Mouse (Mus musculus): ENCODE measurements around the gene Sf3b5.
A peak's percentile ranks its signal among the peaks of the same experiment; 100 is the strongest.
"Not testable (repeated sequence)": the region's sequence is repeated elsewhere in the genome, so short reads cannot be mapped to it uniquely, and the experiment has no call there.

The Sf3b5 gene

DNA sequence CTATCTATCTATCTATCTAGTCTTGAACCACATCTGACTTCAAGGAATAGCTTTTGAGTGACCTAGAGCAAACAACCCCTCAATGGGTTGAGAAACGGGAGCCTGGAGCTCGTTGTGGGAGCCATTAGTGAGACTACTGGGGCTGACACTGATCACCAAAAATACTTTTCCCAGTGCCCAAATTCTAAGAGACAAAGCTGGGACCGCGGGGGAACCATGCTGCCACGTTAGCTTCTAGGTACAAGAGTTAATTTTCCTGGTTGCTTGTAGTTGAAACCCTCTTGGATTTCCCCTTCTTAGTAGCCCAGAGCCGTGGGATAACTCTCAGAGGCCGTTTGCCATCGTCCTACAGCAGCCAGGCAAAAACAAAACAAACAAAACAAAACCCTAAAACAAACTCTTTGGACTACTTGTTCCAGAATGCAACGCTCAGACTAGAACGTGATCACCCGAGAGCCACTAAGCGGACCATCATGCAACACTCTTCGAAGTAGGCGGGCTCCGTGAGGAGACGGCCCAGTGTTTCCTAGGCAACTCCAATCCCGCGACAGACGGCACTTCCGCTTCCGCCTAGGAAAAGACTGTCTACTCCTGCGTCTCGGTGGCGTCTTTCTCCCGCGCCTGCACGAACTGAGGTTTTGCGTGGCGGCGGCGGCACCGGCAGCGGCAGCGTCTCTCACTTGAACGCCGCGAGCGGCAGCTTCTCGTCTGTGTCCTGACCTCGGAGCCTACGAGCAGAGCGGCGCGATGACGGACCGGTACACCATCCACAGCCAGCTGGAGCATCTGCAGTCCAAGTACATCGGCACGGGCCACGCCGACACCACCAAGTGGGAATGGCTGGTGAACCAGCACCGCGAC, 3.0 kb downstream of the Sf3b5 start:
- peak; percentile 99 for DNase-seq (ENCODE audit: low read depth, low spot score)

DNA sequence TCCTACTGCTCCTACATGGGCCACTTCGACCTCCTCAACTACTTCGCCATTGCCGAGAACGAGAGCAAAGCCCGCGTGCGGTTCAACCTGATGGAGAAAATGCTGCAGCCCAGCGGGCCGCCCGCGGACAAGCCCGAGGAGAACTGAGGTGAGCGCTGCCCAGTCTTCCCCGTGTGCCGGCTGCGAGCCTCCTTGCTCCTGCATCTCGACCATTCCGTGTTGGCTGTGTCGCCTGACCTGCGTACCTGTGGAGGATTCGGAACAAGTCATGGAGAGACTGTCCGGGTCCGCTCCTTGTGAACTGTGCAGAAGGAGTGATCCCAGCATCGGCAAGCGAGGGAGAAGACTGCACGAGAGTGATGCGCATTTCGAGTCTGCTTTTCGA, 3.6 kb downstream of the Sf3b5 start:
- DNase-seq (ENCODE audit: low read depth, low spot score), result no peak

DNA sequence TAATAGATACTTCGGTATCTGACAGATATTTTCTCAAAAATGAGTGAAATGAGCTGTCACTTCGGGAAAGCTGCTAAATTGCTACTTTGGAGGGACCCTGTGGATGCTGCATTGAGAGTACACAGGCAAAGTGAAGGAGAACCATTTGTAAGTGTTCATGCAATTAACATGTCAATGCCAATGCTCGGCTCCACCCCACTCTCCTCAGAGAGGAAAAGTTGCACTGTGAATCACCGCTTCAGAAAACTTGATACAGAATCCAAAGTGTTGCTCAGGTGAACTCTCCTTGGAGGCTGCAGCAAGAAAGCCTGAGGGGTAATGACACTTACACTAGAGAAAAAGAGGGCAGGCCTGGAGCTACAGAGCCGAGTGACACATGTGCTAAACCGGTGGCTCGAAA, 8.9 kb downstream of the Sf3b5 start:
- DNase-seq (ENCODE audit: low read depth, low spot score), result no peak

DNA sequence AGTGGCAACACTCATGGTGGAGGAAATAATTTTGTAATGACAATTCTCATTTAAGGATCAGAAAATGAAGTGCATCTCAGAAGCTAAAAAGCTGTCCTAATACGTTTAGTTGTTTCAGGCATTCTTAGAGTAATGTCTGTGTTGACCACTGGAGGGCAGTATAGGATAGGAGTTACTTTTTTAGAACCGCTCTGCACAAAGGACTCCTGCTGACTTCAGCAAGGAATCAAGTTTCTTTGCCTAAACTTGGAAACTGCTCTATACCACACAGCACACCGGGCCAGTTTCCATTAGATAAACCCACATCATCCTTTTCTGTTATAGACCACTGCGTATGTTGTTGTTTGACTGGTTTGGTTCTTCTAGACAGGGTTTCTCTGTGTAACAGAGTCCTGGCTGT, 11.4 kb downstream of the Sf3b5 start:
- peak; percentile 82 for DNase-seq (ENCODE audit: low read depth, low spot score)

DNA sequence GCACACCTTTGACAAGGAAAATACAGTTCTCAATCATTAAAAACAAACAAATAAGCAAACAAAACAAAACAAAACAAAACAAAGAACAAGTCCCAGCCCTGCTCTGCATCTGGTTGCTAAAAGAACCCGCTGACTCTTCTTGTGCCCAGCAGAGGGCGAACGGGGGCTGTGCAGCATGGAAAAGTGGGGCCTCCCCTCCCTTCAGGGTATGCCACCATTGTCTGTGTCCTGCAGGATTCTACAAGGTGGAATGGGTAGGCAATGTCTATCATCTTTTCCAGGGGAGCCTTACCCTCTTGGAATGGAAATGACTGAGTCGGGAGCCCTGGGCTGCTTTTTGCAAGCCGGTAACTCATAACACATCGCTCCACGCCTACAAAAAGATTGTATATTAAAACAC, 13.4 kb downstream of the Sf3b5 start:
- DNase-seq (ENCODE audit: low read depth, low spot score), result peak; percentile 35

DNA sequence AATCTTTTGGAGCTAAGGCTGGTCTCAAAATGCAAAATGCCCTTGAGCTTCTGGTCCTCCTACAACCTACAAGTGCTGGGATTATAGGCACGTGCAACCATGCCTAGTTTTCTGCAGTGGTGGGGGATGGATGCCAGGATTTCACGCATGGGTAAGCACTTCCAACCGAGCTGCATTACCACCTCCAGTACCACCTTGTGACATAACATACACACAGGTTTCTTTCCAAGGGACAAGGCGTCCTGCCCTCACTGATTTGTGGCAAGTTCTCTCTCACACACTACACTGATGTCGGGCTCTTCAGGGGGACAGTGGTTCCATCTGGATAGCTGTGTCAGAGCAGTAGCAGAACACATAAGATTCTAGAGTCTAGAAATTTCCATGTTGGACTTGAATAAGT, 13.9 kb downstream of the Sf3b5 start:
- DNase-seq (ENCODE audit: low read depth, low spot score), result no peak

DNA sequence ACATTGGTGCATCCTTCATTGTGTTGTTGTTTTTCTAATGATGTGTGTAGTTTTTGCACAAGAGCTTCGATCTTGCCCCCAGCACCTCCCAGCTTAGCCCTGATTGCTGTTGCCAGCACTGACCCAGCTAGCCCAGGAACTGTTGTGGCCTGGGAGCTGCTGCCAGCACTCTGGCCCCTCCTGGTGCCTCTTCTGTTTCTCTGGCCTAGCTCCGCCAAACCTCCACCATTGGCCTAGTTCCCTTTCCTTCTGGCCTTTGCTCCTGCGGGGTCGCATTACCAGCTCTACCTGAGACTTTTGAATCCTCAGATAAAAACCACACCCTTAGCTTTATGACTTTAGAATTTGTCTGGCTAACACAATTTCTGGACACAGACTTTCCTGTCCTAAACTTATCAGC, 17.0 kb downstream of the Sf3b5 start:
- DNase-seq (ENCODE audit: low read depth, low spot score), result no peak

DNA sequence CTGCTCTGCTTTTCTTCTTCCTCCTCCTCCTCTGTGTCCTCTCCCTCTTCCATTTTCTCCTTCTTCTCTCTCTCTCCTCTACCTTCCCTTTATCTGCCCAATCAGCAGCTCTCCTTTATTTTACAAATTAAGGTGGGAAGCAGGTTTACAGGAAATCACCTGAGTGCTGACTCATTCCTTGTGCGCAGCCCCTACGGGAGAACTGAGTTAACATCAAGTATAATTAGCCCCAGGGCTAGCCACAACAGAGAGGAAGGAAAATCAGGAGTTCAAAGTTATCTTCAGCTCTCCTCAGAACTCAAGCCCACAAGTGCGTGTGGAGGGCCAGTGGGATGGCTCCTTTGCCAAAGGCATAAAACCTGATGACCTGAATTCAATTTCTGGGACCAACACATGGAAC, 18.8 kb downstream of the Sf3b5 start:
- not testable (repeated sequence) for DNase-seq (ENCODE audit: low read depth, low spot score)

DNA sequence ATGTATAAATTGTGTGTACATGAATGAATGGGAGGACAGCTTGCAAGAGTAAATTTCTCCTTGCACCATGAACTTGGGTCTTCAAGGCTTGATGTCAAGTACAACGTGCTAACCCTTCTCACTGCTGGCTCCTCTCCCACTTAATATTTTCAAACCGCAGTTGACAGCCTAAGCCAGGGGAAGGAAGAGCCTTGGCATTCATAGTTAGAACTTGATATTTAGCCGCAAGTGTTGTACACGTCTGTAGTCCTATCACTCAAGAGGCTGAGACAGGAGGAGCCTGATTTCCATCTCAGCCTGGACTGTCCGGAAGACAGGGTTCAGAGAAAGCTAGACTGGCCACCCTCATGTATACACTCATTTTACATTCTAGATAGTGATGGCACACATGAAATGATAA, 22.6 kb downstream of the Sf3b5 start:
- DNase-seq (ENCODE audit: low read depth, low spot score), result no peak

DNA sequence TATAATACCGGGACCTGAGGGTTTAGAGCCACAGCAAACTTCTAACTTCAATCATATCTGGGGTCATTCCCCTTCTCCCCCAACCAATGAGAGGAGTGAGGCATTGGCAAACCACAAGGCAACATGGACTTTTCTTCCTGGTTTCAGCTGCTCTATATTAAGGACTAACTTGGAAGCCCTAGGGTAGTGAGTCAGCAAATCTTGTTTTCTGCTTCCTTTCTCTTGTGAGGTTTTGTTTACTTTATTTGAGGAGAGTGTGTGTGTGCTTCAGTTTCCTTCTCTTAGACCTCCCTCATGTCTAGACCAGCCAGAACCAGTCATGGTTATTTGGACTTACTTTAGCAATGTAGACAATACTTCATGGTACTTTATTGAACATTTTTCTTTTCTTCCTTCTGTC, 23.1 kb downstream of the Sf3b5 start:
- DNase-seq (ENCODE audit: low read depth, low spot score), result no peak

DNA sequence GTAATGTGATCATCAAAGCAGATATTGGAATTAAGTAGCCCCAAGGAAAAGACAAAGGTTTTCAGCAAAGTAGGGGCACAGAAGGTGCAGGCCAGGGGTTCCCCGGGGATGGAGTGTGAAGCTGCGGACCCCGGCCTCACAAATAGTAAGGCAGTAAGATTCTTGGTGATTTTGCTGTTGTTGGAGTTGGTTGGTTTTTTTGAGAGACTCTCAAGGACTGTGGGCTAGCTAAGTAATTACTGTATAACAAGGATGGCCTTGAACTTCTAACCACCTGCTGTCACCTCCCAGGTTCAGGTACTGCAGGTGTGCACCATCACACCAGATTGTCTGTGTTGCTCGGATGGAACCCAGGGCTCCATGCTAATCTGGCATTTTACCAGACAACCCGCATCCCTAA, 24.3 kb downstream of the Sf3b5 start:
- no peak for DNase-seq (ENCODE audit: low read depth, low spot score)

DNA sequence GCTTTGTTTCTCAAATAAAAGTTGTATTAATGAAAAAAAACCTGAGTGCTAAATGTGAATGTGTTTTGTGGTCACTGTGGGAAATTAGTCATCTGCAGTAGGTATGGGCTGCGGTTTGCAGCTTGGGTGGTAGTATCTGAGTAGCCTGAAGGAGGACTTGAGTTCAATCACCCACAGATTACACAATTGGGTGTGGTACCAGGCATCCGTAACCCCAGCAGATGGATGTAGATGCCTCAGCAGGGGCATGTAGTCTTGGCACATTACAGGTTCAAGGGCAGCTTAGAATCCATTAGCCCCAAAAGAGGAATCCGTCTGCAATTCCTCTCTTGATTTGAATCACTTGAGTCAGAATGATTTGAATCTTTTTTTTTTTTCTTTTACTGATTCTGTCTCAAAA, 30.1 kb downstream of the Sf3b5 start:
- no peak for DNase-seq (ENCODE audit: low read depth, low spot score)

DNA sequence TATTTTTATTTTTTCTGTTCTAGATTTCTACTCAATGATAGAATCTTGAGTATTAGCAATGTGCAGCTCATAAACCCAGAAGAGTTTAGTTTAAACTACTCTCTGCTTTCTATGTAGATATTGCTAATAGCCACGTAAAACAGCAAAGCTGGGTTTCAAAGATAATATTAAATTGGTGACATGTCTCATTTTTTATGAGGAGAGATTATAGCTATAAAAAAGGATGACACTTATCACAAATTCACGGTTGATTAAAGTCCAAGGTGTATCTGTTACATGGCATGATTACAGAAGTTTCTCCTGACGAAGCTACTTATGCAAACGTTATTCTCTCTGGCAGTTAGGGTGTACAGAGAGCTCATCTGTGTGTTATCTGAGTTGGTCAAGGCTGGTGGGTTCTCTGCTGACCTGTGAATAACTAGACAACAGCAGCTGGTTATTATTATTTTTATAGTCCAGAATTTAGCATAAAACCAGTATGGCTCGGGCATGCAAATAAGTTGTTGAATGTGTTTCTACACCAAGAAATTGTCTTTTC, 34.6 kb downstream of the Sf3b5 start:
- no peak for DNase-seq (ENCODE audit: low read depth, low spot score)

DNA sequence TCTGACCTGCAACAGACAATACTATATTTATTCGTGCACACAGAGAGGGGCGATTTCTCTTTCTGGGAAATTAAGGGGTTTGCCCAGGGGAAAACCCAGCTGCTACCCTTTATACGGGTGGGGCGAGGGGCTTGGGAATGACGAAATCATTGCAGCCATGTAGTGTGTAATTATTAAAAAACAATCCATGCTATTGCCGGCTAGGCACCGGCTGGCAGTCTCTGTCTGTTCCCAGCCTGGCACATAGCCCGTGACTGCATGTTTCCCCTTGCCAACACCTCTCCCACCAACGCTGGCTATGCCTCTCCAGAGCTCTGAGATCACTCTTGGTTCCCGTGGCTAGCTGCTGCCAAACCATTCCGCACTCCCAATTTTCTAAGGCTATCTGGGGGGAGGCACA, 39.5 kb downstream of the Sf3b5 start:
- DNase-seq (ENCODE audit: low read depth, low spot score), result peak; percentile 36

DNA sequence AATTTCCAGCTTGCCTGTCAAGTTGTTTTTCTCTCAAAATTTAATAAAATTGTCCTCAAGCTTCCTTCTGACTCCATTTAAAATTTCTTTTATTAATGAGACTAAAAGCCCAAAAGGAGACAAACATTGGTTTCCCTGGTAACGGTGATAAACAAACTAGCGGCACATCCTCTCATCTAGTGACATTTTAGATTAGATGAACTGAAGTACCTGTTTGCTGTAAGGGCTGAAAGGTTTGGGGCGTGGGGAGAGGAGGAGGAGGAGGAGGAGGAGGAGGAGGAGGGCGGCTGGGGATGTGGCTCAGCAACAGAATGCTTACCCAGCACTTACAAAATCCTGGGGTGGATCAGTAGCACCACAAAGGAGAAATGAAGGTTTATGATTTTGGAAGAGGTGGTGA, 42.7 kb downstream of the Sf3b5 start:
- DNase-seq (ENCODE audit: low read depth, low spot score), result peak; percentile 12

DNA sequence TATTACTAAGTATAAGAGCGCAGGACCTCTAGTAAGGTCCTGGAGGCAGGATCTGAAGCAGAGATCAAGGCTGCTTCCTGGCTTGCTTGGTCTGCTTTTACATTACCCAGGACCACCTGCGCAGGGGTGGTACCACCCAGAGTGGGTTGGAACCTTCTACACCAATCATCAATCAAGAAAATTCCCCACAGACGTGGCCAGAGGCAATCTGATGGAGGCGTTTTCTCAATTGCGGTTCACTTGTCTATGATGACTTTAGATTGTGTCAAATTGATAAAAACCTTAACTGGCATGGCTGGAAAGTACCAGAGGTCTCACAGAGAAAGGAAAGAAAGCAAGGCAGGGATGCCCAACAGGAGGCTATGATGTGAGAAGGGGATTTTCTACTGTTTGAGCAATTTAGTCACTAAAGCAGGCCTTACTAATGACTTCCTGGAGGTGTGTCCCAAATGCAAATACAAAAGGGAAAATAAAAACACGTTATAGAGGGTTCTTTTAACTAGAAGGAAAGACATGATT, 51.8 kb downstream of the Sf3b5 start:
- no peak for DNase-seq (ENCODE audit: low read depth, low spot score)
